In genomic region chr8:70790846-70791245, GRCm38 (mm10) we compare ENCODE assay signal across 8 mouse cellular contexts. TPM values are rescaled to one million over a fixed set of nuclear protein-coding genes. Genes with fewer than 3 reads are reported as not detected.
DNase-seq lines count a peak whose midpoint lies in the region; ATAC-seq and TF ChIP-seq lines count a peak whose summit lies in the region.

No protein-coding gene starts in this region.

- H3K9ac ChIP-seq in heart, postnatal 0 days (replicated peaks; ENCODE audit: low read depth, low read length): no peak overlapping the region; the same call in 1 of the 2 replicates
- H3K9ac ChIP-seq in forebrain, embryonic 13.5 days: peak overlapping the region; percentile 81
- H3K9ac ChIP-seq in liver, embryonic 15.5 days: peak overlapping the region; percentile 89

- peaks cover 7% of the 10 kb centered on the region for H3K4me1 ChIP-seq in heart, postnatal 0 days (ENCODE audit: control insufficient read depth, insufficient read depth)
- H3K4me1 ChIP-seq in G1E (ENCODE audit: insufficient read depth, low read depth, low read length): peaks cover 82% of the 10 kb centered on the region
- peaks cover 33% of the 10 kb centered on the region for H3K4me1 ChIP-seq in forebrain, embryonic 13.5 days
- peaks cover 81% of the 10 kb centered on the region for H3K4me1 ChIP-seq in liver, embryonic 15.5 days (replicated peaks)

- WGBS in heart, postnatal 0 days: 68% methylated on average over 8 of the region's 8 CpGs
- 66% methylated on average over 8 of the region's 8 CpGs for WGBS in forebrain, embryonic 13.5 days
- WGBS in liver, embryonic 15.5 days (ENCODE audit: insufficient replicate concordance): 44% methylated on average over 8 of the region's 8 CpGs

- no peaks in the 10 kb centered on the region for H3K9me3 ChIP-seq in heart, postnatal 0 days (replicated peaks; ENCODE audit: control insufficient read depth, low read length)
- H3K9me3 ChIP-seq in G1E (replicated peaks): no peaks in the 10 kb centered on the region
- no peaks in the 10 kb centered on the region for H3K9me3 ChIP-seq in forebrain, embryonic 13.5 days (replicated peaks)
- peaks cover 3% of the 10 kb centered on the region; the same call in 1 of the 2 replicates for H3K9me3 ChIP-seq in liver, embryonic 15.5 days (replicated peaks)

- no peak for ATAC-seq in heart, postnatal 0 days (ENCODE audit: insufficient read depth, low read depth)
- ATAC-seq in G1E (ENCODE audit: extremely low read depth, insufficient number of reproducible peaks, low FRiP score, poor library complexity, severe bottlenecking): no peak
- no peak for ATAC-seq in forebrain, embryonic 13.5 days
- ATAC-seq in liver, embryonic 15.5 days (ENCODE audit: insufficient read depth): no peak
- ATAC-seq in activated CD4-positive, CD25-positive, alpha-beta regulatory T cell, adult 4 months: no peak

- H3K4me2 ChIP-seq in heart, postnatal 0 days (ENCODE audit: low read depth, low read length): peak overlapping the region; percentile 85; the same call in 1 of the 2 replicates
- peak overlapping the region; percentile 83 for H3K4me2 ChIP-seq in forebrain, embryonic 13.5 days
- peak overlapping the region; percentile 93 for H3K4me2 ChIP-seq in liver, embryonic 15.5 days

- no peak for TF ChIP-seq EP300 in heart, postnatal 0 days (IDR thresholded peaks at IDR 0.05; ENCODE audit: low read depth)

- no peak for TF ChIP-seq CTCF in heart, postnatal 0 days (IDR thresholded peaks at IDR 0.05; ENCODE audit: low read depth)
- no peak for TF ChIP-seq CTCF in G1E (IDR thresholded peaks at IDR 0.05; ENCODE audit: low read depth, low read length)

- no peak overlapping the region for H3K27ac ChIP-seq in heart, postnatal 0 days (ENCODE audit: low read depth)
- H3K27ac ChIP-seq in forebrain, embryonic 13.5 days: no peak overlapping the region
- H3K27ac ChIP-seq in liver, embryonic 15.5 days (replicated peaks): peak overlapping the region; percentile 38

- H3K4me3 ChIP-seq in heart, postnatal 0 days (ENCODE audit: low read depth, low read length): no peak overlapping the region
- H3K4me3 ChIP-seq in G1E (ENCODE audit: low read depth, low read length): peak overlapping the region; percentile 90
- H3K4me3 ChIP-seq in forebrain, embryonic 13.5 days: no peak overlapping the region
- peak overlapping the region; percentile 72 for H3K4me3 ChIP-seq in liver, embryonic 15.5 days (replicated peaks)

- no peak for DNase-seq in heart, postnatal 0 days (ENCODE audit: low spot score)
- DNase-seq in heart, adult 18-20 months: no peak
- no peak for DNase-seq in G1E (ENCODE audit: low spot score)
- no peak for DNase-seq in gastrocnemius, adult 18-20 months (ENCODE audit: low spot score)
- DNase-seq in yolk sac, embryonic 10.5 days (ENCODE audit: low spot score): no peak

- H3K27me3 ChIP-seq in heart, postnatal 0 days (ENCODE audit: control insufficient read depth, insufficient read depth, low read length): 0 out of 2 replicates have a peak, but pooled peaks cover 7% of the 10 kb centered on the region
- H3K27me3 ChIP-seq in G1E (ENCODE audit: insufficient read depth, low read length): no peaks in the 10 kb centered on the region; the same call in 1 of the 2 replicates
- H3K27me3 ChIP-seq in forebrain, embryonic 13.5 days: peaks cover 16% of the 10 kb centered on the region; the same call in 1 of the 2 replicates
- peaks cover 27% of the 10 kb centered on the region for H3K27me3 ChIP-seq in liver, embryonic 15.5 days

- peaks cover 16% of the 10 kb centered on the region for H3K36me3 ChIP-seq in heart, postnatal 0 days (replicated peaks; ENCODE audit: control insufficient read depth, insufficient read depth, low read length)
- H3K36me3 ChIP-seq in G1E (replicated peaks): peaks cover 78% of the 10 kb centered on the region
- H3K36me3 ChIP-seq in forebrain, embryonic 13.5 days (ENCODE audit: poor library complexity, severe bottlenecking): peaks cover 38% of the 10 kb centered on the region
- peaks cover 41% of the 10 kb centered on the region for H3K36me3 ChIP-seq in liver, embryonic 15.5 days (replicated peaks)

RNA-seq across cellular contexts. Expression of gene Mast3, which starts 14.0 kb away (rescaled TPM):
- total RNA-seq in heart, postnatal 0 days (2014; rRNA removed; ENCODE audit: low replicate concordance): 3.0 and 5.6 TPM in 2 replicates
- 2.3 and 3.2 TPM in 2 replicates for polyA plus RNA-seq in heart, postnatal 0 days (2015; fragmentation: Nextera tagmentation; extraction: Ambion mirVana)
- total RNA-seq in heart, adult 18-20 months (2021): 1 to 10 TPM; 6.8 to 9.8 TPM
- total RNA-seq in G1E (2014; fragmentation: Nextera tagmentation): 79.8 and 104 TPM in 2 replicates
- 15.7 and 18.9 TPM in 2 replicates for total RNA-seq in G1E (2017)
- 323 and 357 TPM in 2 replicates for polyA plus RNA-seq in G1E (2012)
- 15.8 and 16.0 TPM in 2 replicates for polyA plus RNA-seq in forebrain, embryonic 13.5 days (2015; fragmentation: Nextera tagmentation; extraction: Ambion mirVana)
- 6.7 and 8.2 TPM in 2 replicates for polyA plus RNA-seq in liver, embryonic 15.5 days (2015; fragmentation: Nextera tagmentation; extraction: Ambion mirVana)
- polyA plus RNA-seq in activated CD4-positive, CD25-positive, alpha-beta regulatory T cell, adult 4 months (2017; shearing (Covaris generic)): 10 to 100 TPM; 19.0 to 19.4 TPM
- 1 to 10 TPM; 2.7 TPM for total RNA-seq in gastrocnemius, adult 18-20 months (2021)

RNA-seq across cellular contexts. Expression of gene Pik3r2, which starts 14.3 kb away (rescaled TPM):
- 36.6 and 39.3 TPM in 2 replicates for total RNA-seq in heart, postnatal 0 days (2014; rRNA removed; ENCODE audit: low replicate concordance)
- polyA plus RNA-seq in heart, postnatal 0 days (2015; fragmentation: Nextera tagmentation; extraction: Ambion mirVana): 30.2 and 32.5 TPM in 2 replicates
- 10 to 100 TPM; 19.7 to 21.4 TPM for total RNA-seq in heart, adult 18-20 months (2021)
- total RNA-seq in G1E (2014; fragmentation: Nextera tagmentation) (7.1 and 16.3 TPM in 2 replicates), G1E (2017) (11.8 and 13.3 TPM in 2 replicates)
- 55.0 and 68.8 TPM in 2 replicates for polyA plus RNA-seq in G1E (2012)
- 84.3 and 84.6 TPM in 2 replicates for polyA plus RNA-seq in forebrain, embryonic 13.5 days (2015; fragmentation: Nextera tagmentation; extraction: Ambion mirVana)
- polyA plus RNA-seq in liver, embryonic 15.5 days (2015; fragmentation: Nextera tagmentation; extraction: Ambion mirVana): 14.7 and 16.5 TPM in 2 replicates
- polyA plus RNA-seq in activated CD4-positive, CD25-positive, alpha-beta regulatory T cell, adult 4 months (2017; shearing (Covaris generic)): 1 to 10 TPM; 3.9 to 5.1 TPM
- 10 to 100 TPM; 13.3 to 15.1 TPM for total RNA-seq in gastrocnemius, adult 18-20 months (2021)

RNA-seq across cellular contexts. Expression of gene Il12rb1, which starts 17.4 kb away (rescaled TPM):
- 0.08 TPM in 1 of 2 replicates, not detected in the other for total RNA-seq in heart, postnatal 0 days (2014; rRNA removed; ENCODE audit: low replicate concordance)
- polyA plus RNA-seq in heart, postnatal 0 days (2015; fragmentation: Nextera tagmentation; extraction: Ambion mirVana): not detected in 2 replicates
- under 1 TPM; 0.15 to 0.31 TPM for total RNA-seq in heart, adult 18-20 months (2021)
- total RNA-seq in G1E (2014; fragmentation: Nextera tagmentation) (1.9 and 2.7 TPM in 2 replicates), G1E (2017) (2.3 and 3.1 TPM in 2 replicates)
- 4.6 and 5.6 TPM in 2 replicates for polyA plus RNA-seq in G1E (2012)
- 0.09 TPM in 1 of 2 replicates, not detected in the other for polyA plus RNA-seq in forebrain, embryonic 13.5 days (2015; fragmentation: Nextera tagmentation; extraction: Ambion mirVana)
- 0.22 TPM in 2 replicates for polyA plus RNA-seq in liver, embryonic 15.5 days (2015; fragmentation: Nextera tagmentation; extraction: Ambion mirVana)
- polyA plus RNA-seq in activated CD4-positive, CD25-positive, alpha-beta regulatory T cell, adult 4 months (2017; shearing (Covaris generic)): 10 to 100 TPM; 16.5 to 29.5 TPM
- total RNA-seq in gastrocnemius, adult 18-20 months (2021): under 1 TPM in 1 of 2 experiments, not detected in 1; 0.07 TPM

RNA-seq across cellular contexts. Expression of gene Mpv17l2, which starts 30.1 kb away (rescaled TPM):
- total RNA-seq in heart, postnatal 0 days (2014; rRNA removed; ENCODE audit: low replicate concordance): 26.6 and 56.3 TPM in 2 replicates
- 50.3 and 54.0 TPM in 2 replicates for polyA plus RNA-seq in heart, postnatal 0 days (2015; fragmentation: Nextera tagmentation; extraction: Ambion mirVana)
- 10 to 100 TPM; 26.9 to 27.5 TPM for total RNA-seq in heart, adult 18-20 months (2021)
- 63.1 and 67.1 TPM in 2 replicates for total RNA-seq in G1E (2014; fragmentation: Nextera tagmentation)
- 13.5 and 13.9 TPM in 2 replicates for total RNA-seq in G1E (2017)
- polyA plus RNA-seq in G1E (2012): 89.1 and 101 TPM in 2 replicates
- 44.8 and 48.0 TPM in 2 replicates for polyA plus RNA-seq in forebrain, embryonic 13.5 days (2015; fragmentation: Nextera tagmentation; extraction: Ambion mirVana)
- 34.7 and 37.8 TPM in 2 replicates for polyA plus RNA-seq in liver, embryonic 15.5 days (2015; fragmentation: Nextera tagmentation; extraction: Ambion mirVana)
- polyA plus RNA-seq in activated CD4-positive, CD25-positive, alpha-beta regulatory T cell, adult 4 months (2017; shearing (Covaris generic)): 10 to 100 TPM; 35.6 to 41.7 TPM
- 10 to 100 TPM; 19.9 to 20.9 TPM for total RNA-seq in gastrocnemius, adult 18-20 months (2021)

RNA-seq across cellular contexts. Expression of gene Rab3a, which starts 36.4 kb away (rescaled TPM):
- total RNA-seq in heart, postnatal 0 days (2014; rRNA removed; ENCODE audit: low replicate concordance): 21.4 and 40.3 TPM in 2 replicates
- 32.7 and 32.8 TPM in 2 replicates for polyA plus RNA-seq in heart, postnatal 0 days (2015; fragmentation: Nextera tagmentation; extraction: Ambion mirVana)
- total RNA-seq in heart, adult 18-20 months (2021): 10 to 100 TPM; 40.3 to 49.2 TPM
- 11.2 and 11.4 TPM in 2 replicates for total RNA-seq in G1E (2014; fragmentation: Nextera tagmentation)
- 4.6 and 7.0 TPM in 2 replicates for total RNA-seq in G1E (2017)
- polyA plus RNA-seq in G1E (2012): 10.8 and 15.4 TPM in 2 replicates
- 180 and 188 TPM in 2 replicates for polyA plus RNA-seq in forebrain, embryonic 13.5 days (2015; fragmentation: Nextera tagmentation; extraction: Ambion mirVana)
- 2.7 and 3.5 TPM in 2 replicates for polyA plus RNA-seq in liver, embryonic 15.5 days (2015; fragmentation: Nextera tagmentation; extraction: Ambion mirVana)
- polyA plus RNA-seq in activated CD4-positive, CD25-positive, alpha-beta regulatory T cell, adult 4 months (2017; shearing (Covaris generic)): 1 to 10 TPM; 3.8 to 5.4 TPM
- total RNA-seq in gastrocnemius, adult 18-20 months (2021): 10 to 100 TPM; 32.5 to 36.5 TPM

Comparison
In these comparisons a context has a peak if more than half of its experiments do, and no peak if none do; other contexts are left out.
1. H3K4me3 ChIP-seq: peak in G1E (single experiment) and liver, embryonic 15.5 days (single experiment); none in heart, postnatal 0 days (single experiment) and forebrain, embryonic 13.5 days (single experiment).
2. RNA of gene Mast3, which starts 14.0 kb away (polyA plus RNA-seq): 323 to 357 TPM in G1E; 19.0 to 19.4 TPM in activated CD4-positive, CD25-positive, alpha-beta regulatory T cell, adult 4 months, 15.8 to 16.0 TPM in forebrain, embryonic 13.5 days, 6.7 to 8.2 TPM in liver, embryonic 15.5 days and 2.3 to 3.2 TPM in heart, postnatal 0 days; every median in the first group is over 10 times any median in the second.
3. Peak in every context shown above with its lines, with median percentiles within 50 percentile points of each other: H3K4me2 ChIP-seq.